ENCODE assay signal across 15 mouse cellular contexts in genomic region chr7:29418231-29418630, GRCm38 (mm10).
A peak's percentile ranks its signal among the peaks of the same experiment; 100 is the strongest.
DNase-seq lines count a peak whose midpoint lies in the region; ATAC-seq and TF ChIP-seq lines count a peak whose summit lies in the region.
"Had no signal": no experiment of that assay in that cellular context is flagged by ENCODE, and none has a peak within 500 bp of the region (broad histone marks: within the 10 kb centered on the region; RNA-seq: fewer than 3 reads in every experiment).

No protein-coding gene starts in this region.

- peaks cover 20% of the 10 kb centered on the region; the same call in 1 of the 2 replicates for H3K27me3 ChIP-seq in midbrain, embryonic 10.5 days (ENCODE audit: low read depth, poor library complexity, severe bottlenecking)
- no peaks in the 10 kb centered on the region for H3K27me3 ChIP-seq in midbrain, embryonic 16.5 days (ENCODE audit: control insufficient read depth, insufficient read depth, low read depth, low read length)
- H3K27me3 ChIP-seq in kidney, postnatal 0 days (ENCODE audit: insufficient read depth, low read length): no peaks in the 10 kb centered on the region
- H3K27me3 ChIP-seq in liver, embryonic 12.5 days (replicated peaks): no peaks in the 10 kb centered on the region
- H3K27me3 ChIP-seq: forebrain, embryonic 15.5 days; hindbrain, embryonic 15.5 days; midbrain, embryonic 15.5 days; neural tube, embryonic 13.5 days had no signal

- H3K27ac ChIP-seq in midbrain, embryonic 10.5 days (replicated peaks): peak overlapping the region; percentile 43; the same call in 1 of the 2 replicates
- H3K27ac ChIP-seq in midbrain, embryonic 16.5 days (ENCODE audit: low read length): no peak overlapping the region
- H3K27ac ChIP-seq in kidney, postnatal 0 days: no peak overlapping the region
- H3K27ac ChIP-seq in liver, embryonic 12.5 days: no peak overlapping the region
- H3K27ac ChIP-seq: forebrain, embryonic 15.5 days; hindbrain, embryonic 15.5 days; macrophage; midbrain, embryonic 15.5 days; neural tube, embryonic 13.5 days had no signal

- no peak overlapping the region for H3K9ac ChIP-seq in midbrain, embryonic 16.5 days (ENCODE audit: low read depth, low read length)
- no peak overlapping the region for H3K9ac ChIP-seq in kidney, postnatal 0 days (ENCODE audit: low read depth, low read length)
- H3K9ac ChIP-seq in liver, embryonic 12.5 days: no peak overlapping the region
- H3K9ac ChIP-seq: forebrain, embryonic 15.5 days; hindbrain, embryonic 15.5 days; midbrain, embryonic 15.5 days; neural tube, embryonic 13.5 days had no signal

- no peaks in the 10 kb centered on the region for H3K9me3 ChIP-seq in midbrain, embryonic 10.5 days (replicated peaks)
- no peaks in the 10 kb centered on the region for H3K9me3 ChIP-seq in midbrain, embryonic 16.5 days (replicated peaks; ENCODE audit: control insufficient read depth, low read length, poor library complexity, severe bottlenecking)
- H3K9me3 ChIP-seq in kidney, postnatal 0 days (replicated peaks; ENCODE audit: low read length): no peaks in the 10 kb centered on the region
- no peaks in the 10 kb centered on the region for H3K9me3 ChIP-seq in liver, embryonic 12.5 days (replicated peaks)
- H3K9me3 ChIP-seq: forebrain, embryonic 15.5 days; hindbrain, embryonic 15.5 days; midbrain, embryonic 15.5 days; neural tube, embryonic 13.5 days had no signal

- no peak overlapping the region for H3K4me2 ChIP-seq in midbrain, embryonic 16.5 days (ENCODE audit: low read length)
- H3K4me2 ChIP-seq in kidney, postnatal 0 days (ENCODE audit: low read length): no peak overlapping the region
- no peak overlapping the region for H3K4me2 ChIP-seq in liver, embryonic 12.5 days
- H3K4me2 ChIP-seq: forebrain, embryonic 15.5 days; hindbrain, embryonic 15.5 days; midbrain, embryonic 15.5 days; neural tube, embryonic 13.5 days had no signal

- H3K4me3 ChIP-seq in midbrain, embryonic 10.5 days: no peak overlapping the region
- no peak overlapping the region for H3K4me3 ChIP-seq in midbrain, embryonic 16.5 days (ENCODE audit: low read depth, low read length)
- no peak overlapping the region for H3K4me3 ChIP-seq in kidney, postnatal 0 days (replicated peaks; ENCODE audit: low read depth, low read length)
- H3K4me3 ChIP-seq in liver, embryonic 12.5 days: no peak overlapping the region
- H3K4me3 ChIP-seq: forebrain, embryonic 15.5 days; hindbrain, embryonic 15.5 days; midbrain, embryonic 15.5 days; neural tube, embryonic 13.5 days had no signal

- no peaks in the 10 kb centered on the region for H3K36me3 ChIP-seq in midbrain, embryonic 10.5 days
- H3K36me3 ChIP-seq in midbrain, embryonic 16.5 days (ENCODE audit: control insufficient read depth, insufficient read depth, low read length): no peaks in the 10 kb centered on the region
- H3K36me3 ChIP-seq in kidney, postnatal 0 days (ENCODE audit: insufficient read depth, low read length): no peaks in the 10 kb centered on the region
- H3K36me3 ChIP-seq in liver, embryonic 12.5 days: no peaks in the 10 kb centered on the region
- H3K36me3 ChIP-seq: forebrain, embryonic 15.5 days; hindbrain, embryonic 15.5 days; midbrain, embryonic 15.5 days; neural tube, embryonic 13.5 days had no signal

- no peak for DNase-seq in midbrain, embryonic 10.5 days (ENCODE audit: low spot score)
- DNase-seq in kidney, postnatal 0 days (ENCODE audit: low spot score): peak; percentile 59
- DNase-seq in lung, postnatal 10 days: peak; percentile 77
- no peak for DNase-seq in heart, adult 11 months
- DNase-seq in gastrocnemius, adult 18-20 months (ENCODE audit: low spot score): no peak
- DNase-seq: adrenal gland, postnatal 10 days; cerebellum, postnatal 25 days; thymus, adult 18-20 months had no signal

- ATAC-seq in midbrain, embryonic 16.5 days: no peak
- no peak for ATAC-seq in kidney, postnatal 0 days (replicated peaks; ENCODE audit: low FRiP score, low read depth)
- no peak for ATAC-seq in liver, embryonic 12.5 days
- ATAC-seq: forebrain, embryonic 15.5 days; midbrain, embryonic 15.5 days had no signal

- 80% methylated on average over 6 of the region's 6 CpGs for WGBS in midbrain, embryonic 10.5 days
- 73% methylated on average over 6 of the region's 6 CpGs for WGBS in midbrain, embryonic 16.5 days
- WGBS in kidney, postnatal 0 days: 54% methylated on average over 6 of the region's 6 CpGs
- 75% methylated on average over 6 of the region's 6 CpGs for WGBS in liver, embryonic 12.5 days (ENCODE audit: insufficient replicate concordance)

- no peak for TF ChIP-seq CTCF in kidney, postnatal 0 days (IDR thresholded peaks at IDR 0.05; ENCODE audit: low read depth)

- peaks cover 63% of the 10 kb centered on the region for H3K4me1 ChIP-seq in midbrain, embryonic 10.5 days
- peaks cover 8% of the 10 kb centered on the region; the same call in 1 of the 2 replicates for H3K4me1 ChIP-seq in midbrain, embryonic 16.5 days (ENCODE audit: control insufficient read depth, insufficient read depth, low read length)
- H3K4me1 ChIP-seq in kidney, postnatal 0 days (replicated peaks; ENCODE audit: insufficient read depth, low read length): peaks cover 3% of the 10 kb centered on the region; the same call in 1 of the 2 replicates
- H3K4me1 ChIP-seq in liver, embryonic 12.5 days: peaks cover 30% of the 10 kb centered on the region

Comparison
In these comparisons a context has a peak if more than half of its experiments do, and no peak if none do; other contexts are left out.
1. DNase-seq: peak in kidney, postnatal 0 days (single experiment) and lung, postnatal 10 days (single experiment); none in midbrain, embryonic 10.5 days (single experiment), heart, adult 11 months (single experiment) and gastrocnemius, adult 18-20 months (single experiment).